Comparison of ENCODE assay signal across 15 mouse cellular contexts in the genomic region with DNA sequence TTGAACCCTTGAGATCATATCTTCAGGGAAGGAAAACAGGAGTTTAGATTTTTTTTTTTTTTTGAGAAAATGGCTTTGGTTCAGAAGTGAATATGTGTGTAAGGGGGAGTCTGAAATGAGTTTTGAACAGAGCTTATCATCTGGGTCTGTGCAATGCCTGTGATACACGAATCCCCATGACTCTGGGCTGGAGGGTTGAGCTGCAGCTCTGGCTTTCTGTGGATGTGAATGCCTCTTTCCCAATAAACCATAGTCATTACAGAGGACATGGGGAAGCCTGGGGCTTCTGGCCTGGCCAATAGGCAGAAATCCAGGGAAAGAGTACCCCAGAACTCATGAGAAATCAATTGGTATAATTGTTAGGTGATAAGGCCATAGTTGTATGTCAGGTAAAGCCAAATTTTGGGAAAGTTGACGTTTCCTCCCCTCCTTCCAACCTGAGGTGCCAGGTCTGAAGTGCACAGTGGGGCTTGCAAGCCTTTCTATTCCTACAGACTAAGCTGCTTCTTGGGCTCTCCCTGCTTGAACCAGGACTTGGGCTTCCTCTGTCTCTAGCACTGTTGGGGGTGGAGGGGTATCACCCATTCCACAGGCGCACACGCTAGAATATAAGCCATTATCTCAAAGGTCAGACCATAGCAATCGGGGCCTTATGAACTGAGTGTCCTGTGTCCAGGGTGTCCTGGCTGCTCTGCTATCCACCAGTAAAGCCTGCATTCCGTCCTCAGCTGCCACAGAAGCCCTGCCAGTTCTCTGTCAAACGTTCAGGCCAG. TPM values are rescaled to one million over a fixed set of nuclear protein-coding genes. Genes with fewer than 3 reads are reported as not detected.
DNase-seq lines count a peak whose midpoint lies in the region; ATAC-seq and TF ChIP-seq lines count a peak whose summit lies in the region.
"Had no signal": no experiment of that assay in that cellular context is flagged by ENCODE, and none has a peak within 500 bp of the region (broad histone marks: within the 10 kb centered on the region; RNA-seq: fewer than 3 reads in every experiment).

No protein-coding gene starts in this region.

- H3K4me3 ChIP-seq in kidney, postnatal 0 days (replicated peaks; ENCODE audit: low read depth, low read length), result peak overlapping the region; percentile 65
- peak overlapping the region; percentile 64; the same call in 1 of the 2 replicates for H3K4me3 ChIP-seq in heart, embryonic 15.5 days
- peak overlapping the region; percentile 63 for H3K4me3 ChIP-seq in intestine, embryonic 14.5 days (ENCODE audit: low read depth, low read length)
- no peak overlapping the region for H3K4me3 ChIP-seq in neural tube, embryonic 15.5 days (replicated peaks)
- H3K4me3 ChIP-seq: erythroblast, embryonic 14.5 days had no signal

- no peak for TF ChIP-seq CTCF in kidney, postnatal 0 days (IDR thresholded peaks at IDR 0.05; ENCODE audit: low read depth)

- no peak for ATAC-seq in kidney, postnatal 0 days (replicated peaks; ENCODE audit: low FRiP score, low read depth)
- ATAC-seq in heart, embryonic 15.5 days (replicated peaks; ENCODE audit: insufficient number of reproducible peaks, insufficient read depth, low FRiP score, low read depth), result no peak
- no peak for ATAC-seq in intestine, embryonic 14.5 days (replicated peaks; ENCODE audit: low FRiP score, low TSS enrichment, low read depth)
- no peak for ATAC-seq in neural tube, embryonic 15.5 days (ENCODE audit: low FRiP score)
- no peak for ATAC-seq in megakaryocyte, adult 5-6 weeks (ENCODE audit: poor library complexity, severe bottlenecking)

- 31% methylated on average over 7 of the region's 7 CpGs for WGBS in kidney, postnatal 0 days
- WGBS in heart, embryonic 15.5 days, result 38% methylated on average over 7 of the region's 7 CpGs
- WGBS in intestine, embryonic 14.5 days, result 39% methylated on average over 7 of the region's 7 CpGs
- WGBS in neural tube, embryonic 15.5 days, result 15% methylated on average over 7 of the region's 7 CpGs

- peak overlapping the region; percentile 72 for H3K4me2 ChIP-seq in kidney, postnatal 0 days (ENCODE audit: low read length)
- H3K4me2 ChIP-seq in heart, embryonic 15.5 days, result peak overlapping the region; percentile 51; the same call in 1 of the 2 replicates
- H3K4me2 ChIP-seq in intestine, embryonic 14.5 days (ENCODE audit: low read length), result peak overlapping the region; percentile 84
- peak overlapping the region; percentile 28; the same call in 1 of the 2 replicates for H3K4me2 ChIP-seq in neural tube, embryonic 15.5 days

- H3K27ac ChIP-seq in kidney, postnatal 0 days, result peak overlapping the region; percentile 75
- H3K27ac ChIP-seq in heart, embryonic 15.5 days, result peak overlapping the region; percentile 0; the same call in 1 of the 2 replicates
- H3K27ac ChIP-seq in intestine, embryonic 14.5 days (ENCODE audit: low read depth), result peak overlapping the region; percentile 67; the same call in 1 of the 2 replicates
- H3K27ac ChIP-seq in neural tube, embryonic 15.5 days (replicated peaks), result no peak overlapping the region
- H3K27ac ChIP-seq: macrophage had no signal

- no peaks in the 10 kb centered on the region for H3K9me3 ChIP-seq in kidney, postnatal 0 days (replicated peaks; ENCODE audit: low read length)
- no peaks in the 10 kb centered on the region for H3K9me3 ChIP-seq in heart, embryonic 15.5 days (replicated peaks)
- no peaks in the 10 kb centered on the region for H3K9me3 ChIP-seq in intestine, embryonic 14.5 days (ENCODE audit: control insufficient read depth, low read length)
- H3K9me3 ChIP-seq in neural tube, embryonic 15.5 days (replicated peaks), result no peaks in the 10 kb centered on the region

- DNase-seq in kidney, postnatal 0 days (ENCODE audit: low spot score), result no peak
- no peak for DNase-seq in kidney, adult 9 months
- peak; percentile 68 for DNase-seq in intestine, embryonic 14.5 days (ENCODE audit: low spot score)
- DNase-seq in frontal cortex, postnatal 36 days (ENCODE audit: low spot score in 2 of 2), result no peak
- DNase-seq: adrenal gland, postnatal 10 days; cerebellum, adult 18-20 months had no signal

- peaks cover 31% of the 10 kb centered on the region; the same call in 1 of the 2 replicates for H3K36me3 ChIP-seq in kidney, postnatal 0 days (ENCODE audit: insufficient read depth, low read length)
- no peaks in the 10 kb centered on the region for H3K36me3 ChIP-seq in heart, embryonic 15.5 days
- H3K36me3 ChIP-seq in intestine, embryonic 14.5 days (ENCODE audit: control insufficient read depth, insufficient read depth, low read length), result no peaks in the 10 kb centered on the region
- H3K36me3 ChIP-seq in neural tube, embryonic 15.5 days, result no peaks in the 10 kb centered on the region

- peaks cover 12% of the 10 kb centered on the region; the same call in 1 of the 2 replicates for H3K4me1 ChIP-seq in kidney, postnatal 0 days (replicated peaks; ENCODE audit: insufficient read depth, low read length)
- H3K4me1 ChIP-seq in heart, embryonic 15.5 days (replicated peaks), result peaks cover 53% of the 10 kb centered on the region
- peaks cover 33% of the 10 kb centered on the region for H3K4me1 ChIP-seq in intestine, embryonic 14.5 days (replicated peaks; ENCODE audit: control insufficient read depth, insufficient read depth, low read length)
- H3K4me1 ChIP-seq in neural tube, embryonic 15.5 days, result peaks cover 42% of the 10 kb centered on the region

- H3K9ac ChIP-seq in kidney, postnatal 0 days (ENCODE audit: low read depth, low read length), result peak overlapping the region; percentile 85
- H3K9ac ChIP-seq in heart, embryonic 15.5 days, result no peak overlapping the region
- peak overlapping the region; percentile 78 for H3K9ac ChIP-seq in intestine, embryonic 14.5 days (ENCODE audit: low read length)
- no peak overlapping the region for H3K9ac ChIP-seq in neural tube, embryonic 15.5 days (replicated peaks)

- no peaks in the 10 kb centered on the region for H3K27me3 ChIP-seq in kidney, postnatal 0 days (ENCODE audit: insufficient read depth, low read length)
- H3K27me3 ChIP-seq in heart, embryonic 15.5 days, result peaks cover 86% of the 10 kb centered on the region
- H3K27me3 ChIP-seq in intestine, embryonic 14.5 days (replicated peaks; ENCODE audit: control insufficient read depth, insufficient read depth, low read length), result peaks cover 78% of the 10 kb centered on the region
- peaks cover 98% of the 10 kb centered on the region for H3K27me3 ChIP-seq in neural tube, embryonic 15.5 days (replicated peaks)

RNA-seq across cellular contexts. Expression of a gene that starts 7.1 kb away (rescaled TPM):
- polyA plus RNA-seq in kidney, postnatal 0 days (2015; fragmentation: Nextera tagmentation; extraction: Ambion mirVana), result 15.6 and 22.5 TPM in 2 replicates
- 2.6 and 5.3 TPM in 2 replicates for polyA plus RNA-seq in heart, embryonic 15.5 days (2015; fragmentation: Nextera tagmentation; extraction: Ambion mirVana)
- 7.2 and 7.7 TPM in 2 replicates for polyA plus RNA-seq in intestine, embryonic 14.5 days (2014; fragmentation: Nextera tagmentation; extraction: Ambion mirVana)
- 1.4 and 1.5 TPM in 2 replicates for polyA plus RNA-seq in neural tube, embryonic 15.5 days (2015; fragmentation: Nextera tagmentation; extraction: Ambion mirVana)
- total RNA-seq in megakaryocyte, adult 5-6 weeks (2015), result 0.04 TPM in 1 of 2 replicates, not detected in the other
- 0.04 TPM in 1 of 2 replicates, not detected in the other for total RNA-seq in megakaryocyte, adult 5-6 weeks (2017)
- polyA plus RNA-seq: macrophage had no signal

RNA-seq across cellular contexts. Expression of a gene that starts 10.7 kb away (rescaled TPM):
- not detected in 2 replicates for polyA plus RNA-seq in kidney, postnatal 0 days (2015; fragmentation: Nextera tagmentation; extraction: Ambion mirVana)
- not detected in 2 replicates for polyA plus RNA-seq in heart, embryonic 15.5 days (2015; fragmentation: Nextera tagmentation; extraction: Ambion mirVana)
- polyA plus RNA-seq in intestine, embryonic 14.5 days (2014; fragmentation: Nextera tagmentation; extraction: Ambion mirVana), result not detected in 2 replicates
- polyA plus RNA-seq in neural tube, embryonic 15.5 days (2015; fragmentation: Nextera tagmentation; extraction: Ambion mirVana), result not detected in 2 replicates
- not detected in 2 replicates for total RNA-seq in megakaryocyte, adult 5-6 weeks (2015)
- not detected in 2 replicates for total RNA-seq in megakaryocyte, adult 5-6 weeks (2017)
- total RNA-seq: adrenal gland, postnatal 10 days; ES-E14; gastrocnemius, postnatal 4 days had no signal
- polyA plus RNA-seq: erythroblast, embryonic 14.5 days; macrophage; neural tube, embryonic 14.5 days; urinary bladder, adult 2 months had no signal

RNA-seq across cellular contexts. Expression of a gene that starts 46.8 kb away (rescaled TPM):
- polyA plus RNA-seq in kidney, postnatal 0 days (2015; fragmentation: Nextera tagmentation; extraction: Ambion mirVana), result 0.07 and 0.09 TPM in 2 replicates
- polyA plus RNA-seq in heart, embryonic 15.5 days (2015; fragmentation: Nextera tagmentation; extraction: Ambion mirVana), result 1.6 and 4.4 TPM in 2 replicates
- polyA plus RNA-seq in intestine, embryonic 14.5 days (2014; fragmentation: Nextera tagmentation; extraction: Ambion mirVana), result not detected in 2 replicates
- 0.19 and 0.29 TPM in 2 replicates for polyA plus RNA-seq in neural tube, embryonic 15.5 days (2015; fragmentation: Nextera tagmentation; extraction: Ambion mirVana)
- total RNA-seq in megakaryocyte, adult 5-6 weeks (2015), result not detected in 2 replicates
- total RNA-seq in megakaryocyte, adult 5-6 weeks (2017), result not detected in 2 replicates
- polyA plus RNA-seq: erythroblast, embryonic 14.5 days; macrophage had no signal

Comparison
In these comparisons a context has a peak if more than half of its experiments do, and no peak if none do; other contexts are left out.
1. H3K4me2 ChIP-seq: peak in every context shown above with its lines; median percentile 84 in intestine, embryonic 14.5 days; 72 in kidney, postnatal 0 days; 51 in heart, embryonic 15.5 days; 28 in neural tube, embryonic 15.5 days.
2. H3K9ac ChIP-seq: peak in kidney, postnatal 0 days (single experiment) and intestine, embryonic 14.5 days (single experiment); none in heart, embryonic 15.5 days (single experiment) and neural tube, embryonic 15.5 days (single experiment).